Mouse (Mus musculus) CH12F3 (cell line): Measurements from ENCODE around the gene Pwwp2b.

Experiments used
- in situ Hi-C: fragments of 300-500 bp; cut with MboI; formaldehyde crosslinking; loops from 2 replicates; pipeline ENCODE4 v1.14.3; 2020; ENCODE audit warnings: low sequenced_read_pairs

Pwwp2b gene

DNA sequence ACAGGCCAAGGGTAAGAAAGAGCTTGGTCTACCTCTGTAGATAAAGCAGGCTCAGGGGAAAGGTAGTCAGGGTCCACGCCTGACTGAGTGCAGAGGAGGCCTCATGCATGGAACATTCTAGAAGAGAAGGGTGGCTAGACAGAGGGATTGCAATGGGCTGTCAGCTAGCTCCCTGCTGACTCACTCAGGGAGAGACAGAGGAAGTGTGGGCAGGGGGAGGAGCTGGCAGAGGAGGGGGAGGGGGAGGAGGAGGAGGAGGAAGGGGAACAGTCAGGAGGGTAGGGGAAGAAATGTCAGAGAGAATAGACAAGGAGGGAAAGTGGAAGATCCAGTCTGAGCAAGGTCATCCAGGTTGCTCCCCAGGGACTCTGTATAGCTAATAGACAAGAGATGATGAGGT is 47.4 kb downstream of the Pwwp2b start:
- in situ Hi-C loops = no loop called here

DNA sequence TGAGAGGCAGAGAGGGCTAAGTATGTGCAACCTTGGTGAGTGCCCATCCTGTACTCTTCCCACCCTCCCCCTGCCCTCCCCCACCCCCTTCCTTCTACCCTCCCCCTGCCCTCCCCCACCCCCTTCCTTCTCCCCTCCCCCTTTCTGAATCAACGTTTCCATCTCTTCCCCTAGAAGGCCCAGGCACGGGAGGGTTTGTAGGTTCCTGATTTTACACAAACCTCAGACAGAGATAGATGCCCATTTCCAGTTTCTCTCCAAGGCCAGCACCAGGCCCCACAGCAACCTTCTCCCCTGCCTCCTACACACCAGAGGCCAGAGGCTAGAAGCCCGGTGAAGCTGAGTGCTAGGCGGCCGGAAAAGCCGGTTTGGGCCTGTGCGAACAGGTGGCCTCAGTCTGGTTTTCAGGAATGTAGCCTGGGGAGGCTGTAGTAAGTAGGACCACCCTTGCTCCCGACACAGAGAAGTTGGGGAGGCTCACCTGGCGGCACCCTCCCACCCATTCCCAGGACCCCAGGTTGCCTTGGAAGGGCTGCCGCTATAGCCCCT is 48.3 kb downstream of the Pwwp2b start:
- in situ Hi-C loops = no loop called here

DNA sequence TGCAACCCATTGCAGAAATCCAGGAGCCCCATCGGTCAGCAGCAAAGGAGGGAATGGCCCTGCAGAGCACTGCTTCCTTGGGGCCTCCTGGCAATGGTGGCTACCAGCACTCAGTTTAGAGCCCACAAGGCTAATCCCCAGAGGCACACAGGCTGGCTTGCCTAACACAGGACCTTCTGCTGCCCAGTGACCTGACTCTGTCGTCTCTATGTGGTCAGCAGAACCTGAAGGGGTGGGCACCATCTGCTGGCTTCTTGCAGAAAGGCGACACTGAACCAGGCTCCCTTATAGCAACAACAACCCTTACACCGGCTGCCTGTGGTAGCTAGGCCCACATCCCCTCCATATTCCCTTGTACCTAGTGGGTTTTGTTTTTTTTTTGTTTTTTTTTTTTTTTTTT is 50.2 kb downstream of the Pwwp2b start:
- in situ Hi-C loops = no loop called here

DNA sequence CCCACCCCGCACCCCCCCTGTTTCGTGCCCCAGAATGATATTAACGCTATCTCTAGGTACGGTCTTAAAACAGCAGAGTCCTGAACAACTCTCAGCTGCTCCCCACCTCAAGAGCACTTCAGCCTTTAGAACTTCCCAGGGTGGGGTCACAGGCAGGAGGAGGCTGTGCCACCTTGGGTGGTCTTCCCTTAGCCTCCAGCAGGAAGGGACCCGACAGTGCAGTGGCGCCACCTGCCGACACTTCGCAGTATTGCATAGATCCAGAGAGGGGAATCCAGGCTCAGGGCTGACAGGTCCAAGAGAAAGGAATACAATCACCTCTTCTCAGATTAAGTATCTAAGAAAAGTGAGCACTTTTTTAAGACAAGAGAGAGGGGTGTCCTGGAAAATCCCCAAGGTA is 51.1 kb downstream of the Pwwp2b start:
- in situ Hi-C loops = no loop called here

DNA sequence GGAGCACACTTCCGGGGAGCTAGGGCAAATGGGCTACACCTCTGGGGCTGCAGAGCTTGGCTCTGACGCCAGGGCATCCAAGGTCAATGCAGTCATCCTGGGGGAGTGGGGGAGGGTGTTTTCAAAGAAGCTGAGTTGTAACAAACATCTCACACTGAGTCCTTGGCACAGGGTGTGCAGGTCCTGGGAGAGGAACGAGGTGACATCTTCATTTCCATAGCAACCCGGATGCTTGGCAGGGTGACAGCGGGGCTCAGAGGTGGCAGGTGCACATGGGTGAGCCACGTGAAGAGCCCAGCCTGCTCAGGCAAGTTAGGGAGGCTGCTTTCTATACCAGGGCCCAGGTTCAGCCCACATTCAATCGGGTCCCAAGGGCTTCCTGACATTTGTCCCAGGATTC is 52.1 kb downstream of the Pwwp2b start:
- in situ Hi-C loops = loop anchor here (5.0 kb wide), 2 partner anchors 68 to 177 kb away; no protein-coding TSS in a partner anchor

DNA sequence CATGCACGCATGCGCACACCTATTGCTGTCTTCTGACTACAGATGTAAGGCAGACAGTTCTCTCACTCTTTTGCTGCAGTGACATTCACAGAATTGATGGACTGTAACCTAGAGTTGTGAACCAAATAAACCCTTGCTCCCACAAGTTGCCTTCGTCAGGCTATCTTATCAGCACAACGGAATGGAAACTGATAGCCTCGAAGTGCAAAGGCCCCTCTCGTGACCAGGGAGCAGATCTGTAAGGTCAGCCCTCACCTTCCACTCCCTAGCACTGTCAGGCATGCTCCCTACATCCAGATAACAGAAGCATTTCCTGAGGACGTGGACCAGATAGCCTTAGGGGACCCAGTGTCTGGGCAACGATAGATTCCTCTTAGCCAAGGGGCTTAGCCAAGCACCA is 53.2 kb downstream of the Pwwp2b start:
- in situ Hi-C loops = loop anchor here (5.0 kb wide), 2 partner anchors 69 to 176 kb away; no protein-coding TSS in a partner anchor

DNA sequence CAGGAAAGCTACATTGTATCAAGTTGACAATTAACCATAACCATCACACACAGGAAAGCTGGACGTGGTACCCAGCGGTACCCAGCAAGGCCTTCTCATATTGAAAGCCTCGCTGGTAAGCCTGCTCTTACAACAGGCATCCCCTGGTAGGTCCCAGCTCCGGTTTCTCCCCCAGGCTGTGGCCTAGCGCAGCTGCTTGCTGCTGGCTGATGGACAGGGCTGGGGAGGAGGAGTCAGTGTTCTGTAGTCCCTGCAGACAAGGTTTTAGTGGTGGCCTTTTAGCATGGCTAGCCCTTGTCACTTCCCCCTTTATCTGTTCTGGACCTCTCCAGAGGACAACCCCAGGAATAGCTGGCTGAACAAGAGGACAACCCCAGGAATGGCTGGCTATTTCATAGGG is 54.0 kb downstream of the Pwwp2b start:
- in situ Hi-C loops = loop anchor here (5.0 kb wide), 2 partner anchors 70 to 175 kb away; no protein-coding TSS in a partner anchor

DNA sequence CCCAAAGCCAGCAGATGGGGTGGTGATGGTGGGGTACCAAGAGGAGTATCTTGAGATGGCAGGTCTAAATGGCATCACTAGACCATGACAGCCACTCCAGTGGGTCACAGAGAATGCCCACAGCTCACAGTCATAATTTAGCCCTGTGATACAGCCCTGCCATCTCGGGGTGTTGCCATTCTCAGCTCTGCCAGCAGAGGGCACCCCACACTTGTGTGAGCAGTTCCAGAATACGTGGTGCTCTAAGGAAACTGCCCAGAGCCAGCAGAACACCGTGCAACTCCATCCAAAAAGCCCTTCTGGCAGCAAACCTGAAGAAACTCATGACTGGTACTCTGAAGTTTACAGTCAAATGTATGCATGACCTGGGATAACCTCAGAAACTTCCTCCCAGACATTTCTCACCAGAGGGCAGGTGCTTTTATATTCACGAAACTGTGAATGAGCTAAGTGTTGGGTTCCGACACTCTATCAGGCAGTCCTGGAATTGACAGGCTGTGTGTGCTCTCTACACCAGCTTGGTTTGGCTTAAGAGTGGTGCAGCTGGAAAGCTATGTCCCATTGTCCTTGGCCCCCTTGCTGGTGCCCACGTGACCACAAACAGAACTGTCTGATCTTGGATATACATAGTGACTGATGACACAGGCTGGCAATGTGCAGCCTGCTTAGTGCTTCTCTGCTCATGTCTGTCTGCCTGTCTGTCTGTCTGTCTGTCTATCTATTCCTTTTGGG is 55.2 kb downstream of the Pwwp2b start:
- in situ Hi-C loops = loop anchor here (5.0 kb wide), 2 partner anchors 71 to 174 kb away; no protein-coding TSS in a partner anchor

DNA sequence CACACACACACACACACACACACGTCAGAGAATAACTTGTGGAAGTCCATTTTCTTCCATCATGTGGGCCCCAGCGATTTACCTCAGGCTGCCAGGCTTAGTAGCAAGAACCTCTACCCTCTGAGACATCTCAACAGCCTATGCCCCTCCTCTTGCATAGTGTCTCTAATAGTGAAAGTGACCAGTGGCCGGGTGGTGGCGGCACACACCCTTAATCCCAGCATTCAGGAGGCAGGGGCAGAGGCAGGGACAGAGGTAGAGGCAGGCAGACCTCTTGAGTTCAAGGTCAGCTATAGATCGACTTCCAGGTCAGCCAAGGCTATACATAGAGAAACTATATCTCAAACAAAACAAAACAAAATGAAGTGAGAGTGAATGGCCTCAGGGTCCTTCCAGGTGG is 56.0 kb downstream of the Pwwp2b start:
- in situ Hi-C loops = loop anchor here (5.0 kb wide), 2 partner anchors 72 to 173 kb away; no protein-coding TSS in a partner anchor

DNA sequence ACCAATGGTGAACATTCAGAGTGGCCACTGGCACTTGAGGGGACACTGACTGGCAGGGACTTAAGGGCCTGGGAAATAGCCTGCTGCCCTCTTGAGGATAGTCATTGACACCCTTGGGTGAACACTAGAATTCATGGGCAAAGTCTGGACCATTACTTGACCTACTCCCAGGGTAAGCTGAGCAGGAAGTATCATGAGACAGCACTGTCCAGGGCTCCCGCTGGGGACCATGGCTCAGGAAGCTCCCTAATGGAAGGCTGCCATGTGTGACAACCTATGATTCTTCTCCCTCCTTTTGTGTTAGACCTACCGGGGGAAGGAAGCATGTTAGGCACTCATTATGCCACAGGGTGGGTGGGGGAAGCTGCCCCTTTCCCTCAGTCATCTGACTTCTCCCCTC is 58.8 kb downstream of the Pwwp2b start:
- in situ Hi-C loops = no loop called here

DNA sequence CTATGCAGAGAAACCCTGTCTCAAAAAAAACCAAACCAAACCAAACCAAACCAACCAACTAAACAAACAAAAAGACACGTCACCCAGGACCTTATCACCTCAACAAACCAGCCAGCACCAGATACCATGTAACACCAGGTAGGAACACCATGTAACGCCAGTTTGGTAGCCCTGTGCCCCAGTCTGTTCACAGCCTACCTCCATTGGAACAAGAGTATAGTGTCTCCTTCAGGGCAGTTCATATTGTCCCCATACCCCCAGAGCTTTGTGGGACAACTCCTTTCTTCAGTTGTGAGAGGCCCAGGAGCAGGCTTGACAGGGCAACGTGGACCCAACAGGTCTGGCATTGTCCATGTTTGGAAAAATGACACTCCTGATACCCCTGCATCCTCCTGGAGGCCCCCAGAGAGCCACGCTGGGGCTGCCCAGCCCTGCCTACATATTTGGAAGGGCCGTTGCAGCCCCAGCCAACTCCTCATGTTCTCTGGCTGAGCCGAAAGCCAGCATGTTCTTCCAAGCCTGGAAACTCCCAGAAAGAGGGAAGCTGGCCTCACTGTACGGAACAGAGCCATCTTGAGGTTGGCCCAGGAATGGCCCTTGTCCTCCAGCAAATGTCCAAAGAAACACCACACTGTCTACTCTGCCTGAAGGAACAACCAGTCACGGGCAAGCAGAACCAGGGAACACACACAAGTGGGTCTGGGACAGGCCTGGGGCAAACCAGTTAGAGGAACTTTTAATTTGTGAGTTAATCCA is 60.0 kb downstream of the Pwwp2b start:
- in situ Hi-C loops = no loop called here

DNA sequence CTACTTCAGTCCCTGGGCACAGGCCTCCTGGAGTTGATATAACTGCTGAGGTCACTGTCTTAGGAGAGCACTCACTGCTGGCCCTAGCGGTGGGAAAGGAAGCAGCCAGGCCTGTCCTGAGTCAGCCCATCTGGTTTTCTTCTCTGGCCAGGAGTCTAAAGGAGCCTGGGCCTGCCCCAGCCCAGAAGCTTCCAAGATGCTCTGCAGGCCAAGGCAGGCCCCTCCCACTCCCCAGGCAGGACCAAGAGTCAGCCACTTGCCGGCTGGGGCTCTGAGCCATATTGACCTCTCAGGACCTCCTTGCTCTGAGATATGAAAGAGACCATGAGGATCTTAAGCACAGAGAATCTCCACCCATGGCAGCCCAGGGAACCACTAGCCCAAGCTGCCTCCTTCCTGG is 60.8 kb downstream of the Pwwp2b start:
- in situ Hi-C loops = no loop called here

DNA sequence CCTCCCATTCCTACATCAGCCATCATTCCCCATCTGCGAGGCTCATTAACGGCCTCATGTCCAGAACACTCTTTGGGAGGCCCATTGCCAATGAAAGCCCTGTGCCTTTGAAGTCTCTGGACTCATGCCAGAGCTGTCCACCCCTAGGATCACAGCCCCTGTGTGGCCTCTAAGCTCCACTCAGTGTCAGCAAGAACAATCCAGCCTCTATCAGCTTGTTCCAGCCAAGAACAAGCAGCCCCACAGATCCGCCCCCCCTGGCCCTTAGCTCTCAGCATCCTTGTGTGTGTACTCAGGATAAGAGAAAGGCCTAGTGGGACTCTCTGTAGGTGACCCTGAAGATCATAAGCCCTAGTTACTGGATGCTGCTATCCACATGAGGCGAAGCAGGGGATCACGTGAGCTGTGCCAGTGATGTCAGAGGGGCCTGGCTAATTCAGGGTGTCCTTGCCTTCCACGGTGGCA is 62.2 kb downstream of the Pwwp2b start:
- in situ Hi-C loops = no loop called here

DNA sequence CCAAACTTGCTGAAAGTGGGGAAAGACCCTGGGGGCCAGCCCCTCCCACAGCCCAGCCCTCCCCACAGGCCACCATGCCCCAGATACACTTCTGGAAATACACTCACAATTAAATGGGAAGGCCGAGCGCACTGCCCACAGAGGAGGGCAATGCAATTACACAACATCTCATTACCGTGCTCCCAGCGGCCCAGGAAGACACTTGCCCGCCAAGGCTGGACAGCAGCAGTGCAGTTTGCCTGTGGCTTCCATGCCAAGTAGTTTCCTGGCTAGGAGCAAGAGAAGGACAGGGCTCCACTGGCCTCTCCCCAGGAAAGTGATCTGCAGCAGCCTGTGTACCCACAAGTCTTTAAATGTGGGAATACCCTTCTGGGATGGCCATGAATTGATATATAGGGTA is 64.4 kb downstream of the Pwwp2b start:
- in situ Hi-C loops = no loop called here

DNA sequence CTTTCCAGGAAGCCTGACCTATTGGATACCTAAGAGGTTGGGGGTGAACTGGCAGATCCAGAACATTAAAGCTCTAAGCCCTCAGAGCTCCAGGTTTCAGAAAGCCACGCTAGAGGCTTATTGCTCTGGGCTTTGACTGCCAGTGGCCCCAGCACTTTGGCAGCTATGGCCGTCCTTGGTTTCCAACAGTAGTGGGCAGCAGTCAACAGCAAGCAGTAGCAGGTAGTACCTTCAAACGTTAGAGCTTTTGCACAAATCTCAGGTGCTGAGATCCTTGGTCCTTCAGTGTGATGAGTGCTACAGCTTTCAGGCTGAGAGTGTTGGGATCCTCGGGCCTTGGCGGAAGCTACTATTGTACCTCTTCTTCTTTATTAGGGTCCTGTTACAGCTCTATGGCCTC is 65.1 kb downstream of the Pwwp2b start:
- in situ Hi-C loops = no loop called here

DNA sequence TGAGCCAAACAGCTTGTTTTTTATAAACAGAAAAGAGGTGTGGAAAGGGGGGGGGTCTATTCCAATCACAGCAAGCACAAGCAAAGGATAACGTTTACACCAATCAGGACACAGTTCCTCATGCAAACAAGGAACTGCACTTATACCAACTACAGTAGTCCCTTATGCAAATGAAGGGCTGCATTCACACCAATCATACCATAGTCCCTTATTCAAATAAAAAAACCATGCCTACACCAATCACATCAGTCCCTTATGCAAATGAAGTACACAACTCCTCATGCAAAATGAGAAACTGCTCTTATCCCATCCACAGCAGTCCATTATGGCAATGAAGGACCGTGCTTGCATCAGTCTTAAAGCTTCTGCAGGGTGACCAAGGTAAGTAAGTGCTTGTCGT is 66.4 kb downstream of the Pwwp2b start:
- in situ Hi-C loops = no loop called here

DNA sequence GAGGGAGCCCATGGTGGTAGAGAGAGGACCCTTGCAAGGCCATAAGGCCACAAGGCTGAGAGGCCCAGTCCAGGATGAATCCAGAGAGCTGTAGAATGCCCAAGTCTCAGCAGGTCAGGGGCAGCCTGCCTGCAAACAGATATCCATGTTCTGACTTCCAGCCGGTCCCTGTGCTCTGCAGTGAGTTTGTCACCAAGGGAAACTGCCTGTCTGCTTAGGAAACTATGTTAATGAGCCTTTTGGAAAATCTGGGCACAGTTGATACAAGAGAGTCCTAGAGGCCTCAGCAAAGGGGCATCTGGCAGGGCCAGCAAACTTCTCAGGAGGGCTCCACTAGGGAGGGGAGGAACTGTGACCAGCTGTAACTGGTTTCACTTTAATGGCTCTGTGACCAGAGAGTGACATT is 70.7 kb downstream of the Pwwp2b start:
- in situ Hi-C loops = no loop called here
